Mouse (Mus musculus) heart, adult 8-10 months (tissue): Measurements from ENCODE around the gene Fbxl17. TPM values are rescaled to one million over a fixed set of nuclear protein-coding genes. Genes with fewer than 3 reads are reported as not detected.

Experiments used
- DNase-seq: peaks from one replicate; pipeline ENCODE4 v3.0.0; 2022; ENCODE audit warnings: low spot score
- total RNA-seq, 4 experiments: library from RNA; stranded (reverse); gene quantifications; 2 replicates each; pipeline ENCODE4 v1.2.4; 2022

The Fbxl17 gene
- total RNA-seq, 4 experiments from 2014 or later: 25.4 to 29.0 (median 28.2) TPM

DNA sequence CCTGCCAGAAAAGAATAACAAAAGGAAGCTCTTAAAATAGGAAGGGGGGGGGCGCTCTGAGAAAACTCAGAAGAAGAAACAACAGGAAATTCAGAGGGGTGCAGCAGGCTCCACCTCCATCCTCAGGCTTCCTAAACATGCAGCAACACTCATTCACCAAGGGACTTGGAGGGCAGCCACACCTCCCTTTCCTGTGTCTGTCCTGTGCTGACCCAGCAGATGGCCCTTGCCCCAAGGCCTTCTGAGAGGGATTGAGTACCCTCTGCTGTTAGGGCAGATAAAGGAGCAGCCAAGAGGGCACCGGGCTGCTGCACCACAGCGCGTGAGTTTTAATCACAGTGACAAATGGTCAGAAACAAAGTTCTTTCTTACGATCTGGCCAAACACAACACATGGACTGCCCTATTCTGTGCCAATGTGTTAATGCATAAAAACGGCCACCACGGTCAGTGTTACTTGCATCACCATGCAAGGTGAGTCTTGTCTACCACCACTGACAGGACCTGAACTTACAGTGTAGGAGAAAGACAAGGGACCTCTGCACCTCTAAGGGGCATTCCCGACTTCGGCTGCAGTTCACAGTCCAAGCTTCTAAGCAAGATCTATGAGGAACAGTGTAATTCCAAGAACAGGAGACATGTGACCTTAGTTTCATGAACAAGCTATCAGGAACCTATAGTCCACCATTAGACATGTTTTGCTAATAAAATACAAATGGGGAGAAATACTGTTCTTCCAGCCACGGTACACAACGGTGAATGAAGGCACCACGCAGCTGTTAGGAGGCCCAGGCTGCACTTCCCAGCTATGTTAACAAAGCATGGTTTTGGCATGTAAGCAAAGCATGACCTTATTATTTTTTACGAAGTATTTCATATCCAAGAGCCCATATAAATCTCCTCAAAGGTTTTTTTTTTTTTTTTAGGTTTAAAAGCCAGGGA lies 96.8 kb downstream of the Fbxl17 start:
- peak; percentile 18 for DNase-seq

DNA sequence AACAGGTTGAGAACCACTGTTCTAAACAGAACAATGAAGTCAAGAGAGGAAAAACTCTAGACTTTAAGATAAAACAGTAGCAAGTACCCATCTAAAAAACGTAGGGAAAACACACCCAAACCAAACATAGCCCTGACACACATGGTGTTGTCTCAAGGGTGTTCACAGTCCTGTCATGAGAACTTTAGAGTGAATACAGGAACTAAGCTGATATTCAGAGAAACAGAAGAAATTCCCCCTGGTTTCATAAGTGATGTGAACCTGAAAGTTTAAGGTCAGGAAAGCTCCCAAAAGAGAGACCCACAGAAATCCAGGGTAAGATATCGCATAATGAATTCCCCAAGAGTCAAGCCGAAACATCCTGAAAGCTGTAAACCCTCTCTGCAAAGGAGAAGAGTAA lies 97.6 kb downstream of the Fbxl17 start:
- DNase-seq: no peak

DNA sequence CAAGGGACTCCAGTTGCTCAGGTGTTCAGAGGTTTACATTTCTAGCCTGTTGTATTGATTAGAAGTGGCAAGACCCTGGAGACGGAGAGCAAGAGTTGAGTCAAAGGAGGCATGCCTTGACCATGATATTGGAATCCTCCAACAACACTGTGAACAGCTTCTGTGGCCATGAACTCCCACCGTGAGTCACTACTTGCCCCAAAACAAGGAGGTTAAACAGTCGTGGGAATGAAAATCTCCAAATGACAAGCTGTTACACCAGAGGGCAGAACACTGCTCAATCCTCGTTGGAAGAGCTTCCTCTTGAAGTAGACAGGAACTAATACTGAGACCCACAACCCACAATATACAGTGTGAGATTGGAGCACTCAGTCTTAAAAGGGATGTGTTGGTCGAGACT lies 99.2 kb downstream of the Fbxl17 start:
- DNase-seq: no peak

DNA sequence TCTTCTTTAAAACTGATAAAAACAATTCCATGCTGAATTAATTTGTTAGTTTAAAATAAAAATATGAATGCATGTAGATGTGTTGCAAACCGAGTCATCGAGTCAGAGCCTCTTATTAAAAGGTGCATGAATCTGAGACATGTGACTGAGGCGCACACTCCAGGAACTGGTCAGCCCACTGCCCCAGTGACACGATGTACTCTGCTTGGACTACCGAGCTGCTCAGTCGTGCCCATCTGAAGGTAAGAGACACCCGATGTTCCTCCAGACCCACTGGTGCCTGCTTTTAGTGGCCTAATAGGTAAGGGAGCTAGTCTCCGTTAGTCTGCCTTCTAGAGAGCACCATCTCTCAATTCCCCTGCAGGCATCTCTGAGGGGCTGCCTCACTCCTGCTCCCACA lies 100.0 kb downstream of the Fbxl17 start:
- no peak for DNase-seq

DNA sequence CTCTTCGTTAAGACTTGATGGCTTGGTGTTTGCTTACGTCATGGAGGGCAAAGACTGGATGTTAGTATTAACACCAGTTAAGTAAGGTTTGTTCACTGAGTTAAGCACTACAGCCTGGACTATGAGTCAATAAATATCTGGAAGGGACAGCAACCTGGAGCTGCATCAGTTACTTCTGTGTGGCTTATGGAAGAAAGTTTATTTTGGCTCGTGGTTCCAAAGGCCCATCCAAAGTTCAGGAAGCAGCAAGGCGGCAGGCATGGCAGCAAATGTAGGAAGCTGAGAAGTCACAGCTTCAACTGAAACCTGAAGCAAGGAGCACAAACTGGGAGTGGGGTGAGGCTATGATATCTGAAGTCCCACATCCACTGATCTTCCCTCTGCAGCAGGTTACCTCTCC lies 108.3 kb downstream of the Fbxl17 start:
- no peak for DNase-seq

DNA sequence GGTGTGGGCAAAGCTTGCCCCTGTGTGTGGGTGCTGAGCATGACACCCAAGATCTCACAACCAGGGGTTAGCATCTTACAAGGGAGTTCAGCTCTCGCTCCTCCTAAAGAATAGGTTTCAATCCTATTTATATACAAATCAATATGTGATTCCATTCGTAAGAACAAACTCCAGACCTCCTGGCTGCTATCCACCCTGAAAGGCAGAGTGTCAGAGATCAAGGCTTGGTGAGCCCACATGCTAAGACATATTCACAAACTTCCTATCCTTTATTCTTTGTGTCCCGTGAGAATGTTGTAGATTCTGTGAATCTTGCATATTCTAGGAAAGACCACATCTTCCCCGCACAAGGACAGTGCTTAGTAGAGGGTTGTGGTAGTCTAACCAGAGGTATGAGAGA lies 108.9 kb downstream of the Fbxl17 start:
- no peak for DNase-seq

DNA sequence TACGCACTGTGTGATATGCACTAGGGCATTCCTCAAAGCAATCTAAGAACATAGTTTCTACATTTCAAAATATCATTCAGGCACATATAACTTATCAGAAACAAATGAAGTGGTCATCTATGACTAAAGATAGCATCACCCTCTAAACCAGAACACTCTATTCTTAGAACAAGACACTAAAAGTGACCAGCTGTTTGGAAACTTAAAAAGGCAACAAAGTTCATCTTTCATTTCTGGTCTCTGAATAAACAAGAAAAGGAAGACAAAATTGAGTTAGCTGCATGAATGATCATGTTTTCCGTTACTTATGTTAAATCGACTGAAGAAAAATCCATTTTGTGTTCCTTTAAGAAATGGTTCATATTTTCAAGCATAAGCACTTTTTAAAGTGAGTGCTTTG lies 128.8 kb downstream of the Fbxl17 start:
- DNase-seq: peak; percentile 20

DNA sequence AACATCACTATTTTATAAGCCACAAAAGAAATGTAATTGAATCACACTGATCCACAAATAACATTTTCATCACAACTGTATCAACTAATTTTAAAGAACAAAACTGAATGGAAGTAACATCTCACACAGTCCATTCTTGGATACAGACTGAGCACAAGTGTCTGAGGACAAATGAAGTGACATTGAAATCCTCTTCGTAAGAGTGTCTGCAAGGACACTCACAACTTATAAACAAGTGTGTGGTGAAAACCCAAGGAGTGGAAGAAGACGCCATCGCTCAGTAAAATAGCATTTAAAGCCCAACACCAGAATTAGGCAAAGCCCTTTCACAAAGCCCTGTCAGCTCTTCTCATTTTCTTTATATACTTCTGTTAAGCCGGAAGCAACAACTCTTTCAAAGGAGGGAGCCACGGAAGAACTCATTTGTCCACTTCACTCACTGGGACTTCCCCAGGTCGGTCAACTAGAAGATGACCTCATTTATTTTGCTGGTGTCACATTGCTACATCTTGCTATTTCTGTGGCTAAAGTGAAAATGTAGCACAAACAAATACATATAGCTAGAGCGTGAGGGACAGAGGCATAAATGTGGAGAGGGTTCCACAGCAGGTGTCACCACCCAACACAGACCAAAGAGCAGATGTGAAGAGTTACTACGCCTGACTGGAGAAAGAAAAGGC lies 130.0 kb downstream of the Fbxl17 start:
- DNase-seq: no peak

DNA sequence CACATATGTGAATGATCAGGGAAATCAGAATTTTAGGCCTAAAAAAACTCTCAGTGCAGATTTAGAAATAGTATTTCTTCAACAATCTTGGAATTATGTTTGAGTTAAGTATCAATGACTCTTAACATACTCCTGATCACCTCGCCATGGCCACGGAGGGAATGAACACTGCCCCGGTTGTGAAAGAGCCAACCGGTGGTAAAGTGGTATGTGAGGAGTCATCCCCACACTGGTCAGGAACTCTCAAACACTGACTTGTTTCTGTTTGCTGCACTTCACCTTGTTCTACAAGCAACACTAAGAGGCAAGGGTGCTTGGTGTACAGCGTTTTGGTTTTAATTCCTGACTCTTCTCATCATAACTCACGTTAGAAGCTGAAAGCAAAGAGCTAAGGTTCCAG lies 132.3 kb downstream of the Fbxl17 start:
- no peak for DNase-seq

DNA sequence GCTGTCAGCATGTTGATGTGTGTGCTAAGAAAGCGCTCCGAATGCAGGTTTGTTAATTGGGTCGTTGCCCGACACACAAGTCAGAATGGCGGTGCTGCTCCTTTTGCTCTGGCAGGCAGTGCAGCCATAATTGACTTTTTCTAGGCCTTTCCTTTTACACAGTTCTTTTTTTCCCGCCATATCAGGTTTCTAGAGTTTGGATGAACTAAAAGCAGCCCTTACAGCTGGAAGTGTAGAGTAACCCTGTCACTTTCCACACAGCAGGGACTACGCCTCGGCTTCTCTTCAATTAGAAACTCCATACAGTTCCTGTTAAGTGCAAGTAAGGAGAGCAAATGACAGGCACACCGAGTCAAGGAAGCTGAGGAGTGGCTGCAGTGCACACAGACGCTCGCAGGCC lies 133.8 kb downstream of the Fbxl17 start:
- DNase-seq: no peak

DNA sequence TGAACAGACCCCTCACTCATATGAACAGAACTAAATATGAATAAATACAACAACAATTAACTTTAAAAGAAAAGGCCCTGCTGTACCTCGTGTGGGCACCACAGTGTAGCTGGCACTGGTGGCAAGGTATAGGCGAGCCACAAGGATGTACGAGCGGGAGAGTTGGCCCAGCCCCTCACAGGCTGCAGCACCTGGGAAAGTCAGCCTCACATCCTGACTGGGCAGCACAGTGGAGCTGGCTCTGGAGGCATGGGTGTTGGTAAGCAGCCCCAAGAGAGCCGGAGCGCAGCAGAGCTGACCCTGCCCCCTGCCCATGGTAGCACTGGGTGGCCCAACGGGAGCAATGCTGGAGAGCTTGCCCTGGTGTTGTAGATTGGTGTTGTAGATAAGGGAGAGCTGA lies 135.2 kb downstream of the Fbxl17 start:
- DNase-seq: no peak

DNA sequence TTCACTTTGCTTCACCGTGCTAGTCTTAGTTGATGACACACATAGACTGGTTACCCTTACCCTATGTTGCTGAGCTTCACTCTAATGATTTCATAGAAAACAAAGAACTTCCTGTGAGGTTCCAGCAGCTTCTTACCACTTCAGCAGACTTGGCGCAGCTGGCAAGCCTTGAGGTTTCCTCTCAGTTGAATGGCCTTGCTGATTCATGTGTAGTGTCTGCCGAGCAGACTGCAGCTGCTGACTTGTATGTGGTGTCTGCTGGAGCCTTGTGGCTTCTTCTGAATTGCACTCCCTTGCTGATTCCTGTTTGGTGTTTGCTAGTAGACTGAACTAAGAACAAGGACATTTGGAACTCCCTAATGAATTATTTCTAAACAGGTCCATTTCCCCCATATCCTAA lies 137.6 kb downstream of the Fbxl17 start:
- no peak for DNase-seq

DNA sequence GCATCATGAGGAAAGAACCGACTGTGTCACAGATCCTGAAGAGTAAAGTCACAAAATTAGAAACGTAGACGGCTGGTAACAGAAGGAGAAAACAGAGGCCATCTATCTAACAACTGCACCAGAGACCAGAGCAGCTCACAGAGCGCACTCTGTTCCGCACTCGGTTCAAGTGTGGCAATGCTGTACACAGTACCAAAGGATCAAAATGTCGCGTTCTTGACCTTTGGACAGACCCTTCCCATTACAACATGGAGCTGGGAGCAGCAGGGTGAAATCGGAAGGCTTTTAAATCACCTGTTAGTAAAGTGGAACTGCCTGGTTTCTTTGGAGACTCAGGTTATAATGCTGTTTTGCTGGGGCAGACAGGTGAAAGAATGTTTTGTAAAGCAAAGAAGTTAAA lies 138.1 kb downstream of the Fbxl17 start:
- no peak for DNase-seq

DNA sequence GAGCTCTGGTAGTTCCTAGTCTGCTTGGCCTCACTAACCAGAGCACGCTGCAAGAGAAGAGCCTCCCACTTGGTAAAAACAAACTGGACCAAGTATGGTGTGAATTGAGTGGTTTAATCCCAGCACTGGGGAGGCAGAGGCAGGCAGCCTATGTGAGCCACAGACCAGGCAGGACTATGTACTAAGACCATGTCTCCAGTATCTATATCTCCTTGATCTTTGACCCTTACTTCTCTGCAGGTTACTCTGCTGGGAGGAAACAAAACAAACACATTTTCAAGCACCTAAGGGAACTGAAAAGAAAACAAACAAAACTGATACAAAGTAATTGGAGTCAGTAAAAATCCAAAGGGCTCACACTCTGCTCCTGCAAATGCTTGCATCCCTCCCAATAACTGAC lies 141.0 kb downstream of the Fbxl17 start:
- DNase-seq: no peak

DNA sequence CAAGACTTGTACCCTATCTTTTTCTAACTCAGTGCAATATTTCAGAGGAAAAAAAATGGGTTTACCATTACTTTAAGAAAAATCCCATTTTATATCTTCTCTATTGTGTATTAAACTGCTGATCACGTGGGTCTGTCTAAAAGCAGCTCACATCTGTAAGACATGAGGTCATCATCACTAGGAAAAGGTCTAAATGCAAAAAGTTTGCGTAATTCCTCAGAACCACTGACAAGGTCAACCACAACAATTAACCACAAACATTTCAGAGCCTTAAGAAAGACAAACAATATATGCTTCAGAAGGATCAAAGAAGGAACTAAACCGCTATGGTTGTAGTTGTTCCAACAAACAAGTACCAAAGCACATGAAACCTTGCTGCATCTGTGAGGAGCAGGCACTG lies 143.6 kb downstream of the Fbxl17 start:
- no peak for DNase-seq

DNA sequence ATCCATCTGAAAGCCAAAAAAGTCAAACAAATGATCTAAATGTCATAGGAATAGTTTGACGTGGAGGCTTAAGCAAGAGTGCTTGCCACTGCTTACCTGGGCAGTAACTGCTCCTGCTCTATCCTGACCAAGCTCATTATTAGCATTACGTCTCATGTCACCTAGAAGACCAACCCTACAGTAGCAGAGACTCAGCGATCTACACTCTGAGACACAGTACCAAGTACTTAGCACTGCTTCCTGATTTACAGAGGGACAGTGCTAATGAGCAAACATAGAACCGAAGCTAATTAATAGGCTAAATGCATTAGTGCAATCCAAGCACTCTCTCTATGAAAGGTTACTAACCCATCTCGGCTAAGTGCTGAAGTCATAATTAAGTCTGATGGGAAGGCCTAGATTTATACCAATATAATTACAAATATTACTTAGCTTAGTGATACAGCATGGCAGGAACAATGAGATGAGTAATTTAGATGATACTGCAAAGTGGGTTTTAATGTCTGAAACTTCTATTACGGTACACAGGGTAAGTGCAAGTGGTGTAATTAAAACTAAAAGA lies 147.1 kb downstream of the Fbxl17 start:
- DNase-seq: no peak

DNA sequence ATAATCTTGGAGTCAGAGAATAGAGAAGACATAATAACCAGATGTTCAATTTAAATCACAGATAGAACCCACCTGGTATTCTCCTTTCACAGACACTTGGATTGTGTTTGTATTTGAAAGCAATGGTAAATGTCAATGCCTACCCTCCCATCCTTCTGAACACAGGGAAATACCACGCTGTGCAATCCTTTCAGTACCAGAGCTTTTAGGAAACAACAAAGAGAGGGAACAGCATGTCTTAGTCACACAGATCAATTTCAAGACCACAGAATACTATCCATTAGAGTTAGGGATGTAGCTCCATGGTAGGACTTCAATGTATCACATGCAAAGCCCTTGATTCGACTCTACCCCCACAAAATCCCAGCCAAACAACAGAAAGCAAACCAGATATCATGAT lies 148.1 kb downstream of the Fbxl17 start:
- no peak for DNase-seq

DNA sequence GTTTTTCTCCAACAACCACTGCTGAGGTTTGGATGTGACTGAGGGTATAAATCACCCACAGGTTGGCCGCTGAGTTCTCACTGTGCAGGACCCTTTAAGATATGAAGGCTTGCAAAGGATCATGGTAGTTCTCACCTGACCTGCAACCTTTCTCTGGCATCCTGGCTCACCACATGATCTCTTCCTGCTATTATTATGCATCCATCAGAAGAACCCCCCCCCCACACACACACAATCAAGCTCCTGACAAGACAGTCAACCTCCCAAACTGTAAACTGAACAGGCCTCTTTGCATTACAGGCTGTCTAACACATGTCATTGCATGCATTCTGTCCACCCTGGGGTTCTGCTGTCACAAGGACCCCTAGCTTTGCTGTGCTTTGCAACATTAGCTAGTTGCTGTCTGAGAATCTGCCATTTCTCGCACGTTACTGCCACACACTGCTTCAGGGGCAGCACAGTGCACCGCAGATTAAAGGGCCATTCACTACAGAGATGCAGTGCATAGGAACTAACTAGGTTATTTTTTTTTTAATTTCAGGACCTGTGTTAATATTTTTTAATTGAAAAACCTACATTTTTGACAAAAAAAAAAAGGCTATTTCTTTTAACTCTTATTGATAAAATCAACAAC lies 148.8 kb downstream of the Fbxl17 start:
- no peak for DNase-seq

DNA sequence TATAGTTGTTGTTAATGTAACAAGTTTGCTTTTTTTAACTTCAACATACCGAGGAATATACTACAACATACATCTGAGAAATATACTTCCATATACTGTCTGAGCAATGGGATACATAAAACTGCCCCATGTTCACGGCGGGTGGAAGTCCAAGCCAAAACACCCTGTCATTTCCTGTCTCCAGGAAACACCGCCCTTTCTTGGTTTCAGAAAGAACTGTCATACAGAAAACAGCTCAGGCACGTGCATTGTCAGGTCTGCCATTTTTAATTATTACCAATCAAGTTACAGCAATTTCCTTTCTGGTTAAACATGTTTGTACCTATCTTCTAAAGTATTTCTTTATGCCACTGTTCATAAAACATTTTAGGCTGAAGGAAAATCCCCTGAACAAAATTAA lies 155.7 kb downstream of the Fbxl17 start:
- DNase-seq: no peak

DNA sequence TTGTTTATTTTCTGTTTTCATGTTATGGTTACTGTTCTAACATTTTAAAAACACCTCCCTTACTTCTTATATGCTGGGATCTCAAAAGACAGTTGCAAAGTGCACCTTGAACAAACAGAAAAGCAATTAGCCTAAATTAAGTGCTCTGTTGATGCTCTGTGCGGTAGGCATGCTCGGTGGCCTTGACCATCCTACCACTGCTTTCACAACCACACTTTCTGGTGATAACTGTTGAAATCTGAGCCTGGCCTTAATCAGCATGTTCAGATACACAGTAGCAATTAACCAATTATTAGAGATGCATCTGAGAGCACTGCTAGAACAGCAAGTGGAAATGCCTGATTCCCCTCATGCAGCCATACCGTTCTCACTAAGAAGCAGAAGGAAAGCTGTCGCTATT lies 156.7 kb downstream of the Fbxl17 start:
- DNase-seq: no peak

DNA sequence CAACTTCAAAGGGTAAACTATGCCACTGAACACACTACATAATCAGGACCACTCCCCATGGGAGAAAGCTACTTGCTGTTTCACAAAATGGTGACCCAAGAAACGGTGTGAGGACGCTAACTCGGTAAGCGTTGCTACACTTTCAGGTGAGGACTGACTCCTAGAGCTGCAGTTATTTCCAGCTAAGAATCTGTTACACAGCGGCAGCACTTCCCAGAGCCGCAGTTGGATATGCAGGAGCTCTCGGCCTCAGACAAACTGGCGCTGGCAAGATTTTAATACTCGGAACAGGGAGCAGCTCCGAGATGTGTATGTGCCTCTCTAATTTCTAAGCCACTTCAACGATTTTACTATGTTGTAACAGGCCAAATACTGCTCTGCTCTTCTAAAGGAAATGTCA lies 157.4 kb downstream of the Fbxl17 start:
- no peak for DNase-seq

DNA sequence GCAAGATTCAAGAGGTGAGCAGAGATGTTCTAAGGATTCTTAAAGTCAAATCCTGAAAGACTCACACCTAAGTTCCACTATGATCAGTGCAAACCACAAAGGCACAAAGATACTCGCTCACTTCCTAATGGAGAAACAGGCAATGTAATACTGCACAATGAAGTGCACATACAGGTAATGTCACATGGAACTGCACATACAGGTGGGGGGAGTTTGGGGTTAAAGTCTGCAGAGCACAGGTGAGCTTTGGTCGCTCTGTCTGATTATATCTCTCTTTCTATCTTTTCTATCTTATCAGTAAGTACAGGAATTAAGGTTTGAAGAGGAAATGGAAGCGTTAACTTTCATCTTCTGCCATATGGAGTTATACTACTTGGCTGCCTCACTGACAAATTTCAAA lies 158.6 kb downstream of the Fbxl17 start:
- no peak for DNase-seq
